Mouse (Mus musculus) kidney, adult 2 months (tissue): ENCODE results near the gene Lrrc15.

Source experiments
- CTCF ChIP-seq: fragments of 200-500 bp; conservative IDR thresholded peaks from 2 replicates; pipeline ENCODE4 v1.5.1; 2011; ENCODE audit warnings: low read depth, mild to moderate bottlenecking, control low read depth, low read length, moderate library complexity, mixed read lengths; ENCODE audit not compliant: insufficient read depth, insufficient read length
- POLR2A ChIP-seq: fragments of 200-500 bp; IDR thresholded peaks from one replicate; pipeline ENCODE4 v1.6.1; 2011; ENCODE audit warnings: low read depth, low read length, control low read depth

DNA sequence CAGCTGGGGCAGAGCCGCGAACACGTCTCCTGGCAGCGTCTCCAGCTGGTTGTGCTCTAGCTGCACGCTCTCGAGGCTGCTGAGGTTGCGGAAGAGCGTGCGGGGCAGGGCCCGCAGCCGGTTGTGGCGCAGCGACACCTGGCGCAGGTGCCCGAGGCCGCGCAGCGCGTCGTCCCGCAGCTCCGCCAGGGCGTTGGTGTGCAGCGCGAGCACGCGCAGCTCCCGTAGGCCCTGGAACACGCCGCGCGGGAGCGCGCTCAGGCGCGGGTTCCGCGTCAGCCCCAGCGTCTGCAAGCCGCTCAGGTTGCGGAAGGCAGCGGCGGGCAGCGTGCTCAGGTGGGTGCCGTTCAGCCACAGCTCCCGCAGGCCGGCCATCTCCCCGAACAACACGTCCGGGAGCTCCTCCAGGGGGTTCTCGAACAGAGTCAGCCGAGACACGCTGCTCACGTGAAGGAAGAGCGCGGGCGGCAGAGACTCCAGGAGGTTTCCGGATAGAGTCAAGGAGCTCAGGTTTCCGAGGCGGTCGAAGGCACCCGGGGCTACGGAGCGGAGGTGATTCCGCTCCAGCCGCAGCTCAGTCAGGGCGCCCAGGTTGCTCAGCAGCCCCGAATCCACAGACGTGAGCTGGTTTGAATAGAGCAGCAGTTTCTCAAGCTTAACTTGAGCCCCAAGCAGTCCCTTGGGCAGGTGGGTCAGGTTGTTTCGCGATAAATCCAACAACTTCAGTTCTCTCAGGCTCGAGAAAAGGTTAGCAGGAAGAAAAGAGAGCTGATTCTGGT, 25.7 kb upstream of the Lrrc15 start:
- TF ChIP-seq POLR2A (no peak), CTCF (peak; percentile 21; the same call in 1 of the 2 replicates)
